Mouse (Mus musculus) myocyte (in vitro differentiated cells): ENCODE results near the gene Olfr1186. TPM values are rescaled to one million over a fixed set of nuclear protein-coding genes. Genes with fewer than 3 reads are reported as not detected.
"Not testable (repeated sequence)": the region's sequence is repeated elsewhere in the genome, so short reads cannot be mapped to it uniquely, and the experiment has no call there.

Experiments
- H3K27me3 ChIP-seq: one replicate; pipeline ENCODE4 v1.6.1; 2011; ENCODE audit not compliant: control insufficient read depth, insufficient read depth, insufficient read length
- H3K36me3 ChIP-seq: one replicate; pipeline ENCODE4 v1.6.1; 2011; ENCODE audit not compliant: control insufficient read depth, insufficient read depth
- H3K4me2 ChIP-seq: one replicate; pipeline ENCODE4 v1.6.1; 2011; ENCODE audit warnings: low read depth, control low read depth
- H3K4me3 ChIP-seq: one replicate; pipeline ENCODE4 v1.5.1; 2011; ENCODE audit warnings: mild to moderate bottlenecking, control low read depth, moderate library complexity
- H3K79me2 ChIP-seq: one replicate; pipeline ENCODE4 v1.6.1; 2011; ENCODE audit not compliant: control insufficient read depth, insufficient read depth
- H3ac ChIP-seq: one replicate; pipeline ENCODE4 v1.6.1; 2011; ENCODE audit not compliant: control insufficient read depth, insufficient read length
- CEBPB ChIP-seq: IDR thresholded peaks from 2 replicates; pipeline ENCODE4 v1.6.1; 2011; ENCODE audit warnings: mild to moderate bottlenecking, moderate library complexity; ENCODE audit not compliant: poor library complexity, insufficient read depth, severe bottlenecking
- E2F4 ChIP-seq: IDR thresholded peaks from one replicate; pipeline ENCODE4 v1.6.1; 2011; ENCODE audit warnings: mild to moderate bottlenecking, control low read depth, moderate library complexity; ENCODE audit not compliant: insufficient read depth
- POLR2A ChIP-seq: IDR thresholded peaks from one replicate; pipeline ENCODE4 v1.6.1; 2011; ENCODE audit warnings: low read depth, mild to moderate bottlenecking, control low read depth, moderate library complexity; ENCODE audit not compliant: insufficient read length
- TCF3 ChIP-seq: IDR thresholded peaks from one replicate; pipeline ENCODE4 v1.6.1; 2011; ENCODE audit warnings: low read depth, control low read depth; ENCODE audit not compliant: insufficient read length
- polyA plus RNA-seq: library from polyadenylated mRNA; unstranded; fragments of >200 nt; fragmentation: generic; extraction: Trizol; gene quantifications from one replicate; pipeline ENCODE4 v1.2.1, GENCODE M21; 2012; ENCODE audit warnings: missing spikeins

Olfr1186 gene
- polyA plus RNA-seq, 1 experiment, result not detected

DNA sequence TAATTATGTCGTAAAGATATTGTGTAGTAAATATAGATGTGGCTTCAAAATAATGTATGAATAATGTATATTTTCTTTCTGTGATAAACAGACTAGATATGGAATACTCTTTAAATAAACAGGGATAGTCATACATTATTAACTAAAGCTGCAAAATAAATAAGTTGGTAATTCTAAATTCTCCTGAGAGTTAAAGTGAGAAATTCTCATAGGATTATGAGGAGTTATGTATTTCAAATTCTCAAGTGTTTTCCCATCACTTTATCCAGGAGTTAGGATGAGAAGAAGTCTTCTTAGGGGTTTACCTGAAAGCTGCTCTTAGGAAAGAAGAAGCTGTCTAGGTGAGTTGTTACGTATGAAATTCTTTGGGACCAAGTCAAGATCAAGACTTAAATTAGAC, 38.3 kb downstream of the Olfr1186 start, which contains the start of gene Olfr1188:
Olfr1188 (plus strand) TSS at position 301 of the 400 bp plus-strand sequence.
- Histone ChIP-seq H3K4me3 (no peak within 1 kb of the TSS), H3K4me2 (no peak within 1 kb of the TSS), H3K36me3 (no peaks in the 10 kb centered on the region), H3ac (no peak within 1 kb of the TSS), H3K27me3 (no peaks in the 10 kb centered on the region), H3K79me2 (no peaks in the 10 kb centered on the region)
- TF ChIP-seq POLR2A (no peak), E2F4 (no peak), CEBPB (no peak), TCF3 (no peak)

GRCm38 (mm10) chr2:88572696-88573095, 54.3 kb downstream of the Olfr1186 start:
- not testable (repeated sequence) for H3K27me3 ChIP-seq, H3K36me3 ChIP-seq

More at GRCm38 (mm10) chr2:88572696-88573095, 54.3 kb downstream of the Olfr1186 start:
- H3K79me2 ChIP-seq, H3ac ChIP-seq: not testable (repeated sequence)
- peak overlapping the region; percentile 8 for H3K4me3 ChIP-seq
- H3K4me2 ChIP-seq, result peak overlapping the region; percentile 66

Other genes with a start within 250 kb of the Olfr1186 start
- not detected for gene Olfr1173, start 238.7 kb upstream of the Olfr1186 start, polyA plus RNA-seq
- gene Olfr1174-ps, start 203.4 kb upstream of the Olfr1186 start, polyA plus RNA-seq, result not detected
- not detected for gene Olfr1175-ps, start 191.3 kb upstream of the Olfr1186 start, polyA plus RNA-seq
- gene Olfr1176, start 181.8 kb upstream of the Olfr1186 start, polyA plus RNA-seq, result not detected
- gene Olfr1177-ps, start 172.1 kb upstream of the Olfr1186 start, polyA plus RNA-seq, result not detected
- not detected for gene Olfr1178, start 131.5 kb upstream of the Olfr1186 start, polyA plus RNA-seq
- not detected for gene Olfr1179, start 112.1 kb upstream of the Olfr1186 start, polyA plus RNA-seq
- not detected for gene Olfr1180, start 99.4 kb upstream of the Olfr1186 start, polyA plus RNA-seq
- gene Olfr1181, start 92.4 kb upstream of the Olfr1186 start, polyA plus RNA-seq, result not detected
- gene Gm13757, start 69.4 kb upstream of the Olfr1186 start, polyA plus RNA-seq, result not detected
- gene Olfr1183, start 63.7 kb upstream of the Olfr1186 start, polyA plus RNA-seq, result not detected
- gene Olfr1184, start 35.0 kb upstream of the Olfr1186 start, polyA plus RNA-seq, result not detected
- not detected for gene Olfr1185-ps1, start 25.2 kb upstream of the Olfr1186 start, polyA plus RNA-seq
- gene Olfr1188, start 38.4 kb downstream of the Olfr1186 start, polyA plus RNA-seq, result not detected
- not detected for gene Olfr1189, start 67.9 kb downstream of the Olfr1186 start, polyA plus RNA-seq
- not detected for gene Olfr1191-ps1, start 122.0 kb downstream of the Olfr1186 start, polyA plus RNA-seq
- gene Olfr1192-ps1, start 130.0 kb downstream of the Olfr1186 start, polyA plus RNA-seq, result not detected
- not detected for gene Olfr1193, start 157.1 kb downstream of the Olfr1186 start, polyA plus RNA-seq
- gene Olfr1195, start 170.6 kb downstream of the Olfr1186 start, polyA plus RNA-seq, result not detected
- not detected for gene Olfr1196, start 186.0 kb downstream of the Olfr1186 start, polyA plus RNA-seq
- not detected for gene Olfr1197, start 213.8 kb downstream of the Olfr1186 start, polyA plus RNA-seq
- not detected for gene Olfr1198, start 232.8 kb downstream of the Olfr1186 start, polyA plus RNA-seq
- not detected for gene Olfr1199, start 241.9 kb downstream of the Olfr1186 start, polyA plus RNA-seq